Mouse (Mus musculus): ENCODE measurements at regions not wholly inside any gene's neighbourhood (a gene's known extent, or its start where the extent isn't known, plus 50 kb on each side); places are given as distances from the start of the nearest gene placed in this dataset.
A peak's percentile ranks its signal among the peaks of the same experiment; 100 is the strongest.

DNA sequence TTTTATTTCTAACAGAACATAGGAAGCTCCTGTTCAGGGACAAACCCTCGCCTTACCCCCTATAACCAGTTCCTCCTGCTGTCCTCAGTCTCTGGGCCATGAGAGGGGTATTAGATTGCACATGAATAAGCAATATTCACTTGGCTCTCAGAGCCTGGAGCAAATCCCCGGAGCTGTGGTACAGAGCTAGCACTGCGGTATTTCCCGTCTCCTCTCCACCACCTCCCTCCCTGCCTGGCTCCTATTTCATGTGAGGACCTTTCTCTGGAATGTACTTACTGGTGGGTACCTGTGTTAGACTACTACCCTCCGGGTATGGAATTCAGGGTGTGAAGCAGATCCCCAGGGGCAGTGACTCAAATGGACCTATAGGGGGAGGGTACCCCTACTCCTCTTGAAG is 206.9 kb upstream of the Cadm1 start:
- no peak for DNase-seq (ENCODE audit: extremely low spot score in 1 of 2, low spot score in 2 of 2)
- intact Hi-C loops (cut with DNase I) = no loop called here
- Histone ChIP-seq H3K4me3 (no peak overlapping the region), H3K27ac (no peak overlapping the region)
- no peak for TF ChIP-seq CTCF (IDR thresholded peaks at IDR 0.05)

DNA sequence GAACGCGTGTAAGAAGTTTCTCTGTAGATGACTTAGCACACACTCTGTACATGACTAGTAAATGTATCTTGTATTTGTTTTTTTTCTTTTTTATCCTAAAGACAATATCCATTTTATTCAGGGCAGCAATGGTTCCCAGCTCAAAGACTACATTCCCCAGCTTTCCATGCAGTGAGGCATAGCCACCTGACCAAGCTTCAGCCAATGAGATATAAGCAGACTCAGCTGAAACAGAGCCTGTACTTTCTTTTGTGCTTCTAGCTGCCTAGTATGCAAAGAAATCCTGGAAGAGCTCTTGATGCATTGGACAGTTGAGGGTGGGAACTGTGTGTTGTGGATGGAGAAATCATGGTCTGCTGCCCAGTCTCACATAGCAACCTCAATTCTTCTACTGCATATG is 202.4 kb upstream of the Cadm1 start:
- Histone ChIP-seq H3K4me3 (no peak overlapping the region), H3K27ac (no peak overlapping the region)
- intact Hi-C loops (cut with DNase I) = no loop called here
- no peak for DNase-seq (ENCODE audit: extremely low spot score in 1 of 2, low spot score in 2 of 2)
- no peak for TF ChIP-seq CTCF (IDR thresholded peaks at IDR 0.05)

DNA sequence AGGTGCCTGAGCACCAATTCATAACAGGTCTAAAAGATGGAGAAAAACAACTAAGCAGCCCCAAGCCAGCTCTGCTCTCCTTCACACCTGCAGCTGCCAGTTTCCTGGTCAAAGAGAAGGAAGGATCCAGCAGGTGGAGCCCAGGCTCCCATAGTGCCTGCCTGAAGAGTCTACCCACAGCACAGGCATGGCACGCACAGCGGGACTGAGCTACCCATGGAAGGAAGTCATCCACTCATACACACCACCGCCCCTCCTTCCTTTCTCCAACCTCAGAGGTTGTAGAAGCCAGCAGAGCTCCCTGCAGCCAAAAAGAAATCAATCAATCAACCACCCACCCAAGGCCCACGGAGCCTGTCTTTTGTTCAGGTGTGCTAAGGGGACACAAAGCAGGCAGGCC is 197.0 kb upstream of the Cadm1 start:
- peak; percentile 27 for TF ChIP-seq CTCF (IDR thresholded peaks at IDR 0.05)
- no peak for DNase-seq (ENCODE audit: extremely low spot score in 1 of 2, low spot score in 2 of 2)
- intact Hi-C loops (cut with DNase I) = no loop called here
- H3K4me3 ChIP-seq = no peak overlapping the region
- no peak overlapping the region for H3K27ac ChIP-seq

DNA sequence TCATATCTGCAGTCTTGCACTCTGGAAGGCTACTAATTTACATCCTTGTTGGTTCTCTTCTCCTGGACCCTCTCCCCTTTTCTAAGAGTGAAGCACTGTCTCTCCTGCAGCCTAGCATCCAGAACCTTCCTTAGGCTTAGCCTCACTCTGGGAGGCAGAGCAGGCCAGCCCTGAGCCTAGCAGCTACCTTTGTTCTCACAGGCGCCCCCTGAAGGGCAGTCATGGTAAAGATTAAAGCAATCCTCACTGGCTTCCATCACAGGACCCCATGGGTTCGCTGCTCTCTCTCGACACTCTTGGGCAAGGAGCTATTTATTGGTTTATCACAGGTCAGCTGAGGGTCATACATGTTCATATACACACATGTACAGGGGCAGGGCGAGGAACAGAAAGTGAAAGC is 191.8 kb upstream of the Cadm1 start:
- H3K27ac ChIP-seq = no peak overlapping the region
- H3K4me3 ChIP-seq = no peak overlapping the region
- TF ChIP-seq CTCF (IDR thresholded peaks at IDR 0.05) = peak; percentile 47
- DNase-seq (ENCODE audit: extremely low spot score in 1 of 2, low spot score in 2 of 2) = no peak
- intact Hi-C loops (cut with DNase I) = no loop called here

- TF ChIP-seq CTCF (IDR thresholded peaks at IDR 0.05) = no peak
- intact Hi-C loops (cut with DNase I) = no loop called here
- H3K4me3 ChIP-seq = no peak overlapping the region
- no peak for DNase-seq (ENCODE audit: extremely low spot score in 1 of 2, low spot score in 2 of 2)
- no peak overlapping the region for H3K27ac ChIP-seq
Observed at GRCm38 (mm10) chr9:47346527-47347111, 183.4 kb upstream of the Cadm1 start.

- TF ChIP-seq CTCF (IDR thresholded peaks at IDR 0.05) = no peak
- no peak for DNase-seq (ENCODE audit: extremely low spot score in 1 of 2, low spot score in 2 of 2)
- intact Hi-C loops (cut with DNase I) = loop anchor here (10.0 kb wide), 2 partner anchors 174 to 616 kb away; no protein-coding TSS in a partner anchor
- Histone ChIP-seq H3K27ac (no peak overlapping the region), H3K4me3 (no peak overlapping the region)
Observed at GRCm38 (mm10) chr9:47350301-47350700, 179.7 kb upstream of the Cadm1 start.

DNA sequence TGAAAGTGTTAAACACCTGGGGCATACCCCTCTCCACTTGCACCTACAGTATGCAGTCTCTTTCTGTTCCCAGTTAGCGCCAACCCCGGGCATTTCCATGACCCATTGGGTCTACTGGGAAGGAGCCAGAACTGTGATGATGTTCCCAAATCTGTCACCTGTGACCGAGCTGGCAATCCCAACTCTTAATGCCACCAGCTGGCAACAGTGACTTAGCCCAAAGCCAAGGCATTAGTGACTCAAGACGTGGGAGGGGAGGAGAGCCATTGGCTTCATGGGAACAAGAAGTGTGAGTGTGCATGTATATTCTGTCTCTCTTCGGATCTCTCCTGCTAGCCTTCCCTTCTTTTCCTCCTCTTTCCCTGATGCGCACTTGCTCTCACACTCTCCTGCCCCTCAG is 178.9 kb upstream of the Cadm1 start:
- Histone ChIP-seq H3K4me3 (no peak overlapping the region), H3K27ac (no peak overlapping the region)
- no peak for TF ChIP-seq CTCF (IDR thresholded peaks at IDR 0.05)
- DNase-seq (ENCODE audit: extremely low spot score in 1 of 2, low spot score in 2 of 2) = no peak
- intact Hi-C loops (cut with DNase I) = loop anchor here (10.0 kb wide), 2 partner anchors 174 to 616 kb away; no protein-coding TSS in a partner anchor

DNA sequence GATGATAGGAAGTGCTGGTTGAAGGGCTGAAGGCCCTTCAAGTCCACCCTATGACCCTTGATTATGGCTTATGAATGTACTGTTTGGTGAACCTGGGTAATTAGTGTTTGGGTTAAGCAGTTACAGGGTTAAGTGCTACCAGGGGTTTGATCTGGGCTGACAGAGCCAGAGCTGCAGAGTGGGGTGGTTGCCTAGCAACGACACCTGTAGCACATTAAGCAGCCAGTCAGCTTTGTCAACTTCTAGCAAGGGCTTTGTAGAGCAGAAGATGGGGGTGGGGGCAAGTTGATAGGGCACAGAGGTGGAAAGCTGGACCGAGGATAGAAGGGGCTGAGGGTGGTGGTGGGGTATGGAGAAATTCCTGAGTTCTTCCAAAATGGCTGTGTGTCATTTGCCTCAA is 177.0 kb upstream of the Cadm1 start:
- TF ChIP-seq CTCF (IDR thresholded peaks at IDR 0.05) = no peak
- intact Hi-C loops (cut with DNase I) = loop anchor here (10.0 kb wide), 2 partner anchors 172 to 618 kb away; no protein-coding TSS in a partner anchor

GRCm38 (mm10) chr9:47353972-47354371 is 176.0 kb upstream of the Cadm1 start:
- H3K27ac ChIP-seq = no peak overlapping the region
- no peak for DNase-seq (ENCODE audit: extremely low spot score in 1 of 2, low spot score in 2 of 2)
- no peak overlapping the region for H3K4me3 ChIP-seq
- intact Hi-C loops (cut with DNase I) = loop anchor here (10.0 kb wide), 2 partner anchors 171 to 619 kb away; no protein-coding TSS in a partner anchor
- TF ChIP-seq CTCF (IDR thresholded peaks at IDR 0.05) = no peak

More for the DNA sequence above, 177.0 kb upstream of the Cadm1 start:
- Histone ChIP-seq H3K4me3 (no peak overlapping the region), H3K27ac (no peak overlapping the region)
- DNase-seq (ENCODE audit: extremely low spot score in 1 of 2, low spot score in 2 of 2) = no peak

GRCm38 (mm10) chr9:47354423-47354822 is 175.6 kb upstream of the Cadm1 start:
- Histone ChIP-seq H3K4me3 (no peak overlapping the region), H3K27ac (no peak overlapping the region)
- no peak for TF ChIP-seq CTCF (IDR thresholded peaks at IDR 0.05)
- DNase-seq (ENCODE audit: extremely low spot score in 1 of 2, low spot score in 2 of 2) = no peak
- intact Hi-C loops (cut with DNase I) = loop anchor here (10.0 kb wide), 2 partner anchors 170 to 620 kb away; no protein-coding TSS in a partner anchor

- H3K4me3 ChIP-seq = no peak overlapping the region
- no peak overlapping the region for H3K27ac ChIP-seq
- intact Hi-C loops (cut with DNase I) = loop anchor here (10.0 kb wide), 2 partner anchors 170 to 620 kb away; no protein-coding TSS in a partner anchor
- no peak for TF ChIP-seq CTCF (IDR thresholded peaks at IDR 0.05)
- peak; percentile 25 to 34 for DNase-seq (ENCODE audit: extremely low spot score in 1 of 2, low spot score in 2 of 2)
Observed at GRCm38 (mm10) chr9:47354866-47355265, 175.1 kb upstream of the Cadm1 start.

DNA sequence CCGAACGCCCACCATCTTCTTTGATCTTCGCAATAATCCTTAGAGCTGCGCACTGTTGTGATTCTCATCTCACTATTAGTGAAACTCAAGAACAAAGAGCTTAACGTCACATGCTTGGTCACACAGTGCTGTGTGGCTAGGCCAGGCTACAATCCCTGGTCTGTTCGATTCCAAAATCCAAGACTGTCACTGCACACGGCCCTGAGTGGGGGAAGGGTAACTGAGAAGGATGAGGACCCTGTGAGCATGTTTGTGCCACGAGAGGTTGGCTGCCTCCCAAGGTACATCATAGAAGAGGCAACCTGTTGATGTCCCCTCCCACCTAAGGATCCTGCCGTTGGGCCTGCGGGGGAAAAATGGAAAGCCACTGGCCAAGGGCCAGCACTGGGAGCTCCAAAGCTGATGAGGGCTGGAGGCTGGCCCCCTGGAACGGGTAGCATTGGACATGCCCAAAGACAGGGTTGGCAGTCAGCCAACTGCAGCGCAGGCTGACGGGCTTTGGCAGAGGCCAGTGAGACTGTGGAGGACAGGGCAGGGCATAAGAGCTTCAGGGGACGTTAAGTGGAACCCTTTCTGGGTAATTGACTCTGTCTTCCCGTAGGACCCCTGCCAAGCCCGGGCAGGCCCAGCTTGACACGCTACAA is 172.1 kb upstream of the Cadm1 start:
- peak; percentile 36 to 39 for DNase-seq (ENCODE audit: extremely low spot score in 1 of 2, low spot score in 2 of 2)
- intact Hi-C loops (cut with DNase I) = loop anchor here (10.0 kb wide), 2 partner anchors 167 to 623 kb away; no protein-coding TSS in a partner anchor
- Histone ChIP-seq H3K4me3 (no peak overlapping the region), H3K27ac (no peak overlapping the region)
- no peak for TF ChIP-seq CTCF (IDR thresholded peaks at IDR 0.05)

Measured in left cerebral cortex, adult 2 months (tissue).